Mouse (Mus musculus) spleen, adult 2 months (tissue): ENCODE results near the gene Gprin2.

Experiments used
- CTCF ChIP-seq: fragments of 200-500 bp; IDR thresholded peaks from 2 replicates; pipeline ENCODE4 v1.5.1; 2011; ENCODE audit warnings: mild to moderate bottlenecking, inconsistent platforms; ENCODE audit not compliant: insufficient read depth, insufficient read length, insufficient replicate concordance; ENCODE audit errors: extremely low read depth
- POLR2A ChIP-seq: fragments of 200-500 bp; IDR thresholded peaks from 2 replicates; pipeline ENCODE4 v1.6.1; 2011; ENCODE audit warnings: low read depth, low read length, inconsistent platforms

GRCm38 (mm10) chr14:34190361-34190760, 11.1 kb downstream of the Gprin2 start:
- no peak for TF ChIP-seq CTCF
- TF ChIP-seq POLR2A: no peak
